Mouse (Mus musculus): ENCODE data around the gene Klhl29.
A peak's percentile ranks its signal among the peaks of the same experiment; 100 is the strongest.

Gene Klhl29

GRCm38 (mm10) chr12:5253289-5254005 lies 122.0 kb downstream of the Klhl29 start:
- no peak for DNase-seq (ENCODE audit: low spot score)

- DNase-seq (ENCODE audit: low spot score): no peak
These were observed 122.9 kb downstream of the Klhl29 start for GRCm38 (mm10) chr12:5252569-5252968.

- peak; percentile 58 for DNase-seq (ENCODE audit: low spot score)
These were observed 125.4 kb downstream of the Klhl29 start for GRCm38 (mm10) chr12:5250042-5250441.

GRCm38 (mm10) chr12:5249068-5249467 lies 126.4 kb downstream of the Klhl29 start:
- DNase-seq (ENCODE audit: low spot score): no peak

- no peak for DNase-seq (ENCODE audit: low spot score)
These were observed 128.0 kb downstream of the Klhl29 start for GRCm38 (mm10) chr12:5247505-5247904.

GRCm38 (mm10) chr12:5246721-5247341 lies 128.7 kb downstream of the Klhl29 start:
- DNase-seq (ENCODE audit: low spot score): no peak

GRCm38 (mm10) chr12:5246193-5246621 lies 129.3 kb downstream of the Klhl29 start:
- peak; percentile 58 for DNase-seq (ENCODE audit: low spot score)

GRCm38 (mm10) chr12:5245207-5245597 lies 130.3 kb downstream of the Klhl29 start:
- no peak for DNase-seq (ENCODE audit: low spot score)

GRCm38 (mm10) chr12:5244431-5245206 lies 130.9 kb downstream of the Klhl29 start:
- DNase-seq (ENCODE audit: low spot score): no peak

GRCm38 (mm10) chr12:5243867-5244266 lies 131.6 kb downstream of the Klhl29 start:
- DNase-seq (ENCODE audit: low spot score): no peak

- no peak for DNase-seq (ENCODE audit: low spot score)
These were observed 132.0 kb downstream of the Klhl29 start for GRCm38 (mm10) chr12:5243449-5243848.

- no peak for DNase-seq (ENCODE audit: low spot score)
These were observed 132.7 kb downstream of the Klhl29 start for GRCm38 (mm10) chr12:5242551-5243330.

- DNase-seq (ENCODE audit: low spot score): no peak
These were observed 135.8 kb downstream of the Klhl29 start for GRCm38 (mm10) chr12:5239451-5240245.

- peak; percentile 82 for DNase-seq (ENCODE audit: low spot score)
These were observed 138.4 kb downstream of the Klhl29 start for GRCm38 (mm10) chr12:5237078-5237477.

- no peak for DNase-seq (ENCODE audit: low spot score)
These were observed 139.9 kb downstream of the Klhl29 start for GRCm38 (mm10) chr12:5235596-5235995.

GRCm38 (mm10) chr12:5230504-5230903 lies 145.0 kb downstream of the Klhl29 start:
- DNase-seq (ENCODE audit: low spot score): no peak

GRCm38 (mm10) chr12:5226676-5227654 lies 148.5 kb downstream of the Klhl29 start:
- DNase-seq (ENCODE audit: low spot score): no peak

- no peak for DNase-seq (ENCODE audit: low spot score)
These were observed 151.9 kb downstream of the Klhl29 start for GRCm38 (mm10) chr12:5223595-5223994.

- no peak for DNase-seq (ENCODE audit: low spot score)
These were observed 152.9 kb downstream of the Klhl29 start for GRCm38 (mm10) chr12:5222439-5223202.

Data from testis, postnatal 10 days (tissue).